ENCODE assay signal across 30 mouse cellular contexts in the genomic region with DNA sequence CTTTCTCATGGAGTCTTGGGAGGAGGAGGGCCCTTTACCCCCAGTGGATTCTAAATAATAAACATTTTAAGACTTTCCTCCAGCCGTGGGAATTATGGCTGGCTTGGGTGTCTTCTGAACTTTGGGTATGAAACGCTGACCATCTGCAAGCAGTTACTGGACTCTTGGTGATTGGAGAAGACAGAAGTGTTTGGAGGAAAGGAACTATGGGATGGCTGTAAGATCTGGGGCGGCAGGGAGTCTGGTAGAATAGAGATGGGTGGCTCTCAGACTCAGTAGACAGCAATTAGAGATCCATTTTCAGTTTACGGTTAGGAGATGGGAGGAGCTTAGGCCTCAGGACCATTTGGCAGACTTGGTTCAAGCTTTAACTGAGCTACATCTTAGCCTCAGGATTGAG.
DNase-seq lines count a peak whose midpoint lies in the region; ATAC-seq and TF ChIP-seq lines count a peak whose summit lies in the region.
"Had no signal": no experiment of that assay in that cellular context is flagged by ENCODE, and none has a peak within 500 bp of the region (broad histone marks: within the 10 kb centered on the region; RNA-seq: fewer than 3 reads in every experiment).

No protein-coding gene starts in this region.

- no peak overlapping the region for H3K9ac ChIP-seq in hindbrain, embryonic 14.5 days
- no peak overlapping the region for H3K9ac ChIP-seq in hindbrain, embryonic 12.5 days
- no peak overlapping the region for H3K9ac ChIP-seq in lung, embryonic 14.5 days
- H3K9ac ChIP-seq: heart, embryonic 15.5 days; limb, embryonic 15.5 days; liver, embryonic 13.5 days had no signal

- peaks cover 22% of the 10 kb centered on the region for H3K4me1 ChIP-seq in hindbrain, embryonic 14.5 days (replicated peaks; ENCODE audit: control insufficient read depth, insufficient read depth, low read length)
- peaks cover 25% of the 10 kb centered on the region for H3K4me1 ChIP-seq in hindbrain, embryonic 12.5 days
- peaks cover 15% of the 10 kb centered on the region; the same call in 1 of the 2 replicates for H3K4me1 ChIP-seq in lung, embryonic 14.5 days (ENCODE audit: insufficient read depth)
- peaks cover 48% of the 10 kb centered on the region for H3K4me1 ChIP-seq in embryonic facial prominence, embryonic 10.5 days
- H3K4me1 ChIP-seq: liver, embryonic 13.5 days had no signal

- peak; percentile 39 for DNase-seq in embryo, embryonic 10 days (ENCODE audit: low spot score)
- DNase-seq in embryo, embryonic 10.5 days (ENCODE audit: low spot score), result no peak
- no peak for DNase-seq in hindbrain, embryonic 14.5 days (ENCODE audit: low spot score)
- DNase-seq in lung, embryonic 14.5 days, result peak; percentile 27
- no peak for DNase-seq in lung, postnatal 10 days
- DNase-seq in embryonic facial prominence, embryonic 10.5 days (ENCODE audit: low spot score), result peak; percentile 44
- DNase-seq in spleen, postnatal 10 days (ENCODE audit: low spot score in 2 of 2), result no peak
- DNase-seq: adrenal gland, adult 2 months; adrenal gland, postnatal 36 days; cerebellum, adult 2 months; cerebellum, postnatal 14 days; embryo, embryonic 11 days; heart, postnatal 4 days; kidney, adult 9 months; left cerebral cortex, postnatal 4 days; liver, embryonic 13.5 days; lung, adult 18-20 months; lung, postnatal 14 days; right cerebral cortex, postnatal 4 days had no signal

- 0 out of 2 replicates have a peak overlapping the region, but pooled peaks have one; percentile 10 for H3K27ac ChIP-seq in hindbrain, embryonic 14.5 days
- no peak overlapping the region for H3K27ac ChIP-seq in hindbrain, embryonic 12.5 days
- no peak overlapping the region for H3K27ac ChIP-seq in lung, embryonic 14.5 days (ENCODE audit: low read depth)
- H3K27ac ChIP-seq in embryonic facial prominence, embryonic 10.5 days (replicated peaks), result peak overlapping the region; percentile 40
- H3K27ac ChIP-seq: heart, embryonic 15.5 days; left cerebral cortex, adult 2 months; limb, embryonic 15.5 days; liver, embryonic 13.5 days had no signal

- no peak for TF ChIP-seq CTCF in lung, embryonic 14.5 days (IDR thresholded peaks at IDR 0.05; ENCODE audit: low read depth)

- no peaks in the 10 kb centered on the region for H3K27me3 ChIP-seq in hindbrain, embryonic 14.5 days (ENCODE audit: control insufficient read depth, insufficient read depth, low read length)
- no peaks in the 10 kb centered on the region for H3K27me3 ChIP-seq in hindbrain, embryonic 12.5 days
- no peaks in the 10 kb centered on the region for H3K27me3 ChIP-seq in lung, embryonic 14.5 days (ENCODE audit: insufficient read depth, low read length)
- H3K27me3 ChIP-seq in embryonic facial prominence, embryonic 10.5 days (replicated peaks; ENCODE audit: low read depth, poor library complexity, severe bottlenecking), result 0 out of 2 replicates have a peak, but pooled peaks cover 3% of the 10 kb centered on the region
- H3K27me3 ChIP-seq: CH12.LX; heart, embryonic 15.5 days; limb, embryonic 15.5 days; liver, embryonic 13.5 days had no signal

- no peaks in the 10 kb centered on the region for H3K9me3 ChIP-seq in hindbrain, embryonic 14.5 days (ENCODE audit: control insufficient read depth, low read length)
- no peaks in the 10 kb centered on the region for H3K9me3 ChIP-seq in hindbrain, embryonic 12.5 days (replicated peaks)
- H3K9me3 ChIP-seq in lung, embryonic 14.5 days (ENCODE audit: low read depth, low read length), result no peaks in the 10 kb centered on the region
- no peaks in the 10 kb centered on the region for H3K9me3 ChIP-seq in embryonic facial prominence, embryonic 10.5 days
- H3K9me3 ChIP-seq: heart, embryonic 15.5 days; limb, embryonic 15.5 days; liver, embryonic 13.5 days had no signal

- no peak overlapping the region for H3K4me2 ChIP-seq in hindbrain, embryonic 14.5 days (replicated peaks)
- no peak overlapping the region for H3K4me2 ChIP-seq in hindbrain, embryonic 12.5 days (replicated peaks)
- H3K4me2 ChIP-seq in lung, embryonic 14.5 days, result no peak overlapping the region
- H3K4me2 ChIP-seq: heart, embryonic 15.5 days; limb, embryonic 15.5 days; liver, embryonic 13.5 days had no signal

- no peak overlapping the region for H3K4me3 ChIP-seq in hindbrain, embryonic 14.5 days (replicated peaks; ENCODE audit: low read length)
- no peak overlapping the region for H3K4me3 ChIP-seq in hindbrain, embryonic 12.5 days
- H3K4me3 ChIP-seq in lung, embryonic 14.5 days (ENCODE audit: low read depth, low read length), result no peak overlapping the region
- H3K4me3 ChIP-seq in embryonic facial prominence, embryonic 10.5 days, result no peak overlapping the region
- H3K4me3 ChIP-seq: erythroblast, embryonic 14.5 days; heart, embryonic 15.5 days; left cerebral cortex, adult 2 months; limb, embryonic 15.5 days; liver, embryonic 13.5 days had no signal

- no peak for ATAC-seq in hindbrain, embryonic 14.5 days (ENCODE audit: low FRiP score)
- ATAC-seq in hindbrain, embryonic 12.5 days (ENCODE audit: low FRiP score), result no peak
- no peak for ATAC-seq in lung, embryonic 14.5 days (ENCODE audit: insufficient read depth)
- ATAC-seq: activated CD4-positive, CD25-positive, alpha-beta regulatory T cell, adult 4 months; forebrain, embryonic 16.5 days; hindbrain, embryonic 16.5 days; intestine, embryonic 16.5 days; midbrain, embryonic 16.5 days had no signal

- H3K36me3 ChIP-seq in hindbrain, embryonic 14.5 days (replicated peaks; ENCODE audit: control insufficient read depth, insufficient read depth), result no peaks in the 10 kb centered on the region
- H3K36me3 ChIP-seq in hindbrain, embryonic 12.5 days, result no peaks in the 10 kb centered on the region
- H3K36me3 ChIP-seq in lung, embryonic 14.5 days (ENCODE audit: insufficient read depth), result no peaks in the 10 kb centered on the region
- no peaks in the 10 kb centered on the region for H3K36me3 ChIP-seq in embryonic facial prominence, embryonic 10.5 days (replicated peaks)
- H3K36me3 ChIP-seq: heart, embryonic 15.5 days; limb, embryonic 15.5 days; liver, embryonic 13.5 days had no signal

- 80% methylated on average over 4 of the region's 4 CpGs for WGBS in hindbrain, embryonic 14.5 days
- WGBS in hindbrain, embryonic 12.5 days, result 67% methylated on average over 4 of the region's 4 CpGs
- WGBS in lung, embryonic 14.5 days, result 42% methylated on average over 4 of the region's 4 CpGs
- WGBS in embryonic facial prominence, embryonic 10.5 days, result 45% methylated on average over 4 of the region's 4 CpGs

Comparison
In these comparisons a context has a peak if more than half of its experiments do, and no peak if none do; other contexts are left out.
1. DNase-seq: peak in embryo, embryonic 10 days (single experiment), lung, embryonic 14.5 days (single experiment) and embryonic facial prominence, embryonic 10.5 days (single experiment); none in embryo, embryonic 10.5 days (single experiment), hindbrain, embryonic 14.5 days (single experiment), lung, postnatal 10 days (single experiment) and spleen, postnatal 10 days (0 of 2).
2. H3K27ac ChIP-seq: peak in hindbrain, embryonic 14.5 days (single experiment) and embryonic facial prominence, embryonic 10.5 days (single experiment); none in hindbrain, embryonic 12.5 days (single experiment) and lung, embryonic 14.5 days (single experiment).